Mouse (Mus musculus): ENCODE data around the gene Akr1c20.

- TF ChIP-seq CTCF (IDR thresholded peaks at IDR 0.05; ENCODE audit: low read depth) (no peak), EP300 (IDR thresholded peaks at IDR 0.05; ENCODE audit: low read depth) (no peak)
Observed at GRCm38 (mm10) chr13:4523201-4523838, at the start of gene Akr1c20.
